Mouse (Mus musculus) heart, embryonic 10.5 days (tissue): ENCODE measurements at regions not wholly inside any gene's neighbourhood (a gene's known extent, or its start where the extent isn't known, plus 50 kb on each side); places are given as distances from the start of the nearest gene placed in this dataset.
"Not testable (repeated sequence)": the region's sequence is repeated elsewhere in the genome, so short reads cannot be mapped to it uniquely, and the experiment has no call there.

Source experiments
- DNase-seq: peaks from one replicate; pipeline ENCODE4 v3.0.0-alpha.2; 2017; ENCODE audit warnings: low spot score
- H3K27ac ChIP-seq: fragments of 300-500 bp; sonication (generic); 2 replicates; pipeline ENCODE4 v1.5.1; 2016; ENCODE audit warnings: mild to moderate bottlenecking
- H3K27me3 ChIP-seq: fragments of 300-500 bp; sonication (generic); 2 replicates; pipeline ENCODE4 v1.6.1; 2016; ENCODE audit warnings: mild to moderate bottlenecking; ENCODE audit not compliant: poor library complexity, insufficient read depth, severe bottlenecking
- H3K36me3 ChIP-seq: fragments of 300-500 bp; sonication (generic); 2 replicates; pipeline ENCODE4 v1.6.1; 2016; ENCODE audit warnings: mild to moderate bottlenecking, moderate library complexity
- H3K4me1 ChIP-seq: fragments of 300-500 bp; sonication (generic); 2 replicates; pipeline ENCODE4 v1.6.1; 2016; ENCODE audit warnings: mild to moderate bottlenecking
- H3K4me3 ChIP-seq: fragments of 300-500 bp; sonication (generic); 2 replicates; pipeline ENCODE4 v1.5.1; 2016; ENCODE audit warnings: mild to moderate bottlenecking, moderate library complexity
- H3K9me3 ChIP-seq: fragments of 300-500 bp; sonication (generic); 2 replicates; pipeline ENCODE4 v1.6.1; 2016; ENCODE audit warnings: mild to moderate bottlenecking, moderate library complexity
- WGBS: fragments of 180-500 bp; shearing (Covaris S2); methylation state at CpG from one replicate; pipeline ENCODE4 v1.1.7; 2016; 5-methylcytosine and 5-hydroxymethylcytosine counted together

DNA sequence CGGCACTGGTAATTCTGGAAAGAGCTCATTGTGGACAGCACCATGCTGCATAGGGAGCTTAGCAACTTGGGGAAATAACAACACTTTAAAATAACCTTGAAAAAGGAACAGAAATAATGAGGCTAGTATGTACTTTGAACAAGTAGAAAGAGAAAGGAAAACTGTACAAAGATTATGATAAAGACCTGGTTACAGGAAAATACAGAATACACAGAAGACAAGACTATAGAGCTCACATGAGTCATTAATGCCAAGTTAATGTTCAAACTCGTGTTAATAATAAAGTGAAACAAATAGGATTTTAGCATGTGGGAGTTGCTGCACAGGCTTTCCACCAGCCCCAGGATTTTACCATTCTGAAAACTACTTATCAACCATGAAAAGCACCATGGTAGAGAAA is 341.8 kb upstream of the Hand2 start:
- H3K9me3 ChIP-seq, result no peaks in the 10 kb centered on the region
- H3K27ac ChIP-seq, result no peak overlapping the region
- H3K4me3 ChIP-seq, result no peak overlapping the region
- no peaks in the 10 kb centered on the region for H3K36me3 ChIP-seq
- WGBS, result 79% methylated on average over 2 of the region's 2 CpGs
- H3K27me3 ChIP-seq, result no peaks in the 10 kb centered on the region
- H3K4me1 ChIP-seq, result no peaks in the 10 kb centered on the region; the same call in 1 of the 2 replicates
- DNase-seq, result no peak

DNA sequence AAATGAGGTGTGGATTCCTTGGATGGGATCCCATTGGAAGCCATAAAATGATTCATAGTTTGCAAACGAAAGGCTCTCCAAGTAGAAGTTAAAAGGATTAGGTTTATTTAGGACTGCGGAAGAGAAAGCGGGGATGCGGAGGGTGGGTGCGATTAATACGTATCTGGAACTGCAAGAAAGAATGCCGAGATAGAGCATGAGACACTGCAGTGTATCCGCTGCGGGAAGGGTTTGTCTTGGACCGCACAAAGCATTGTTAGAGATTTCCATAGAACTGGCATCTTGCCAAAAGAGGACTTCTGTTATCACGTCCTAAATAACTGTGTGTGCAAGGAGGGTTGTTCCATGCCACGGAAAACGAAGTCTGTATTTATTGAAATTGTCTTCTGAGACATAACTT is 341.4 kb upstream of the Hand2 start:
- H3K4me1 ChIP-seq, result no peaks in the 10 kb centered on the region; the same call in 1 of the 2 replicates
- WGBS, result 71% methylated on average over 13 of the region's 13 CpGs
- no peaks in the 10 kb centered on the region for H3K9me3 ChIP-seq
- DNase-seq, result no peak
- no peak overlapping the region for H3K27ac ChIP-seq
- H3K27me3 ChIP-seq, result no peaks in the 10 kb centered on the region
- no peaks in the 10 kb centered on the region for H3K36me3 ChIP-seq
- no peak overlapping the region for H3K4me3 ChIP-seq

GRCm38 (mm10) chr8:57010318-57011024 is 310.3 kb upstream of the Hand2 start:
- Histone ChIP-seq H3K9me3 (no peaks in the 10 kb centered on the region), H3K4me3 (no peak overlapping the region), H3K27ac (no peak overlapping the region), H3K4me1 (0 out of 2 replicates have a peak, but pooled peaks cover 3% of the 10 kb centered on the region), H3K27me3 (no peaks in the 10 kb centered on the region), H3K36me3 (no peaks in the 10 kb centered on the region)
- DNase-seq, result no peak
- 78% methylated on average over 6 of the region's 6 CpGs for WGBS

DNA sequence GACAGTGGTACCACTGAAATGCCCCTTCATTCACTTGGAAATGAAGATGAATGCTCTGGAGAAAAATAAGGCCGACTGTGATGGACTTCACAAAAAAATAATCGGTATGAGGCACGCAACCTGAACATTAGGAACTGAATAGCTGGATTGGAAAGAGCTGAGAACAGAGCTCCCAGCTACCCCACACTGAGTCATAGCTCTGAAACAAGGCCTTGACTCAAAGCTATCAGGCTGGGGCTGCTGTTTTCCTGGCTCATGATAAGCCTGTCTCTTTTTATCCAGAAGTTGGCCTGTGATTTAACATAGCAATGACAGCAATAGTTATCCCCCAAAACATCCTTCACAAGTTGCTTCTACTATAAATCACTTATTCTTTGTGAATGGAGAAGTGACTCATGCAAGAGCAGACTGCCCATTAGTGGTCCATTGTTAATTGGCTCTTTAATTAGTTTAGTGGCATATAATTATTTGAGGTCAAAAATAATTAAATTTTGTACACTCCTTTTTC is 306.9 kb upstream of the Hand2 start:
- peak overlapping the region; percentile 64; the same call in 1 of the 2 replicates for H3K27ac ChIP-seq
- WGBS, result 42% methylated on average over 3 of the region's 3 CpGs
- H3K4me1 ChIP-seq, result 0 out of 2 replicates have a peak, but pooled peaks cover 3% of the 10 kb centered on the region

DNA sequence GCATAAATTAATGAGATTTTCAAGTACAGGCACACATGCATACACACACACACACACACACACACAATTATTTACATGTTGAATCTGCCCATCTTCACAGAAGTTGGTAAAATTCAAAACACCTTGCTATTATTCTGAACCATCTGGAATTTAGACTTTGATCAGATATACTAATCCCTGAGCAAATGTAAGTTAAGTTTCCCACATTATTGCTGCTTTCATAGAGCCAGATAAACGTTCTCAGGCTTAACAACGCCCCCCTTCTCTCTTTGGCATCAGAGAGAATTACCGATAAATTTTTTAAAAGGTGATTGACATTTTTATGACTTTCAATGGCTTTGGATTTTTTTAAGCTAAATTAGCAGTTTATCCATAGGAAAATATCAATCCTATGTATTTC is 304.5 kb upstream of the Hand2 start:
- Histone ChIP-seq H3K27ac (no peak overlapping the region), H3K4me3 (no peak overlapping the region), H3K27me3 (no peaks in the 10 kb centered on the region), H3K9me3 (no peaks in the 10 kb centered on the region), H3K36me3 (no peaks in the 10 kb centered on the region), H3K4me1 (0 out of 2 replicates have a peak, but pooled peaks cover 3% of the 10 kb centered on the region)
- 83% methylated on average over 3 of the region's 3 CpGs for WGBS
- DNase-seq, result no peak

More for the DNA sequence above, 306.9 kb upstream of the Hand2 start:
- H3K4me3 ChIP-seq, result no peak overlapping the region
- peak; percentile 77 for DNase-seq
- no peaks in the 10 kb centered on the region for H3K36me3 ChIP-seq
- no peaks in the 10 kb centered on the region for H3K27me3 ChIP-seq
- no peaks in the 10 kb centered on the region for H3K9me3 ChIP-seq

DNA sequence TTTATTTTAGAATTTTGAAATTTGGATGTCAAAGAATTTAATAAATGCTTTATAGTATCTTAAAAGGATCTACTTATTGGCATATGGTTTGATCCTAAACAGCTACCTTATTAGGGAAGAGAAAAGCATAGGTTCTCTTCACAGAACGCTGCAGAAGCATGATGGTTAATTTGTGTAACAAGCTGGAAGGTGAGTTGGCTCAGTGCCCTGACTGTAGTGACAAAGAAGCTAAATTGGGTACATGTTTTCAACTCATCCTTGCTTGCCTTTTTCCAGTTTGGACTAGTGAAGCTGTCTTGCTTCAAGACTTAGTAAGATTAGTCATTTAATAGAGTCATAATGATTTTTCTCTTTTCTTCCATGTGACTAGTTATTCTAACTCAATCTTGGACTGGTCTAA is 292.7 kb upstream of the Hand2 start:
- not testable (repeated sequence) for H3K27me3 ChIP-seq, H3K36me3 ChIP-seq, H3K4me3 ChIP-seq, DNase-seq, H3K9me3 ChIP-seq, H3K4me1 ChIP-seq, H3K27ac ChIP-seq
- WGBS, result 93% methylated on average over 1 of the region's 1 CpGs

- WGBS, result 83% methylated on average over 6 of the region's 6 CpGs
- Histone ChIP-seq H3K9me3 (no peaks in the 10 kb centered on the region), H3K27ac (no peak overlapping the region), H3K27me3 (no peaks in the 10 kb centered on the region), H3K4me3 (no peak overlapping the region), H3K4me1 (no peaks in the 10 kb centered on the region), H3K36me3 (no peaks in the 10 kb centered on the region)
- no peak for DNase-seq
Observed at GRCm38 (mm10) chr8:57048490-57048889, 272.3 kb upstream of the Hand2 start.

DNA sequence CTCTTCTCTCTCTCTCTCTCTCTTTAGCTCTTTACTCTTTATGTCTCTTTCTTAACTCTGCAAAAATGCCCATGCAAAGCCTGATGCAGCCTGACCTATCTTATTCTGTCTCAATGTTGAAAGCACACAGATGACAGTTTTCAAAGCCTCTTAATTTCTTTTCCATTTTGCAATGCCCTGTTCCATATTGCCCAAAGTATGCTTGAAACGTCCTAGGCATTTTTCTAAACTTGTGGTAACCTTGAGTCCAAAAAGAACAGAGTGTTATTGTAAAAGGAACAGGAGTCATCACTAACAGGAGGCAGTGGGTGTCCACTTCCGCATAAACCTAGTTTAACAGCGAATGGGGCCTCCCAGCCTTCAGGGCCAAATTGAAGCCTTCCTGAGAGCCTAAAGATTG is 271.9 kb upstream of the Hand2 start:
- H3K36me3 ChIP-seq, result no peaks in the 10 kb centered on the region
- no peak overlapping the region for H3K4me3 ChIP-seq
- 70% methylated on average over 3 of the region's 3 CpGs for WGBS
- no peak for DNase-seq
- no peaks in the 10 kb centered on the region for H3K4me1 ChIP-seq
- no peaks in the 10 kb centered on the region for H3K9me3 ChIP-seq
- H3K27me3 ChIP-seq, result no peaks in the 10 kb centered on the region
- no peak overlapping the region for H3K27ac ChIP-seq

DNA sequence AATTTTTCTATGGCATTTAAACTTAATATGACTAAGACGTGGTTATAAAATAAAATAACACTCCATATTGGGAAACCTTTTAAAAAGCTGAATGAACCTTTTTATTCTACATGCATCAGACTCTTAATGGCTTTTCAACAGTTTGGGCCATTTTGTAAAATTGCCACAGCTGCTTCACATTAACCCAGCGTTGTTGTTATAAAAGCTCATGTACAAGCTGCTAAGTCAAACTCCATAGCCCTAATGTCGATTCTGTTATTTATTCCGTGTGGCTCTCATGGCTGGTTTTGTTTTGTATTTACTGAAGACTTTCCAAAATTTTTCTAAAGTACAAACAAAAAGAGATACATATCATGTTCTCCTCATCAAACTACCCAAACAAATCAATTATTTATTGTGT is 268.1 kb upstream of the Hand2 start:
- Histone ChIP-seq H3K27ac (no peak overlapping the region), H3K36me3 (no peaks in the 10 kb centered on the region)

DNA sequence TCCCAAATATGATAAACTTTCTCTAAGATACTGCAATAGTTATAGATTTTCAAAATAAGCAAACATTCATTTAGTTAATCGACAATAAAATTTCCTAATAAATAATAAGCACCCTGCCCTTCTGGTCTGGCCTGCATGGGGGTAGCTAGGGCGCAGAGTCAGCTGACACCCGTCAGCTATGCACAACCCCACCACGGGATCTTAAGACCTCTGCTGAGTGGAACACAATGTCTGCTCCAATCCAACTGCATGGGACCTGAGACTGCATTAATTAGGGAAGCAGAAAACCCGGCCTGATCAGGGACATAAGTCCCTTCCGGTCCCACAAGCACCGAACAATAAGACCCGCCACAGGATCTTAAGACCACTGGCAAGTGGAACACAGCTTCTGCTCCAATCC is 243.8 kb upstream of the Hand2 start:
- Histone ChIP-seq H3K9me3 (no peaks in the 10 kb centered on the region), H3K4me1 (no peaks in the 10 kb centered on the region), H3K4me3 (no peak overlapping the region), H3K27me3 (no peaks in the 10 kb centered on the region), H3K36me3 (no peaks in the 10 kb centered on the region), H3K27ac (no peak overlapping the region)
- 89% methylated on average over 8 of the region's 8 CpGs for WGBS
- DNase-seq, result no peak

More for the DNA sequence above, 268.1 kb upstream of the Hand2 start:
- DNase-seq, result no peak
- Histone ChIP-seq H3K9me3 (no peaks in the 10 kb centered on the region), H3K4me1 (no peaks in the 10 kb centered on the region), H3K4me3 (no peak overlapping the region), H3K27me3 (no peaks in the 10 kb centered on the region)
- 81% methylated on average over 4 of the region's 4 CpGs for WGBS

GRCm38 (mm10) chr8:57086811-57087210 is 234.0 kb upstream of the Hand2 start:
- Histone ChIP-seq H3K27me3 (no peaks in the 10 kb centered on the region), H3K9me3 (no peaks in the 10 kb centered on the region), H3K4me1 (no peaks in the 10 kb centered on the region), H3K27ac (no peak overlapping the region), H3K36me3 (no peaks in the 10 kb centered on the region), H3K4me3 (no peak overlapping the region)
- no peak for DNase-seq
- WGBS, result 79% methylated on average over 3 of the region's 3 CpGs

DNA sequence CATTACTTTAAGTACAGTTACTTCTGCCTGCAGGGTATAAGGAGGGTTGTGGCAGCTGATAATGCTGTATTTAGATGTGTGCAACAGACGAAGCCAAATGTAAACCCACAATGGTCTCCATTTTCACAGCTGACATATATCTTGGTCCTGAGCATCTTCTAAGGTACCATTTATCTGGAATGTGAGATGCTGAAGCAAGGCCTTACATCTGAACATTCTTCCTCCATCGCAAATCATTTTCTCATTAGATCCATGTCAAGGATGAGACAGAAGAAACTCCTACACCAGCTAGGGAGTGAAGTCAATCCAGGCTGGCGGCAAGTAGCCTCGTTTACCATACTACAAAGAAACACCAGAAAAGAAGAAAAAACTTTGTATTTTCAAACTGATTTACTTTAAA is 228.4 kb upstream of the Hand2 start:
- no peaks in the 10 kb centered on the region for H3K27me3 ChIP-seq
- H3K9me3 ChIP-seq, result no peaks in the 10 kb centered on the region
- H3K4me1 ChIP-seq, result no peaks in the 10 kb centered on the region
- no peak for DNase-seq
- no peak overlapping the region for H3K27ac ChIP-seq
- 85% methylated on average over 4 of the region's 4 CpGs for WGBS
- H3K36me3 ChIP-seq, result no peaks in the 10 kb centered on the region
- H3K4me3 ChIP-seq, result no peak overlapping the region

DNA sequence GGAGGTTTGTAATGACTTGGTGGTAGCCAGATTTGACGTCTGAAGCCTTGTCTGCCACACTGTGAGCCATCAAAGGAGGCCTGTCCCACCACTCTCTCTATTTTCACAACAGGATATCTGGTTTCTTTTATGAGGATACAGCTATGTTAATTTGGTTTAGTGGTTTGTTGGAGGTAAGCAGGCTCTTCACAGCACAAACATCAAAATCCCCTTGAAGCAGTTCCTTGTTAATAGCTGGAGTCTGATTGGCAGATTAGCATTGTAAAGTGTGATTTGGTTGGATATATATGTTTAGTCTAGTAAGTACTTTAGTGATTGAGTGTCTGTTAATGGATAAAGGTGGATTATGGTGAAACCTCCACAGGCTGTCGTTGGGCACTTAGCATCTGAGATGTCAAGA is 225.6 kb upstream of the Hand2 start:
- no peak for DNase-seq
- no peaks in the 10 kb centered on the region for H3K27me3 ChIP-seq
- H3K9me3 ChIP-seq, result no peaks in the 10 kb centered on the region
- 62% methylated on average over 2 of the region's 2 CpGs for WGBS
- H3K4me1 ChIP-seq, result no peaks in the 10 kb centered on the region
- no peaks in the 10 kb centered on the region for H3K36me3 ChIP-seq
- no peak overlapping the region for H3K4me3 ChIP-seq
- no peak overlapping the region for H3K27ac ChIP-seq
